Mouse (Mus musculus) testis, postnatal 14 days (tissue): ENCODE data around the gene Gstcd.

ENCODE experiments used
- DNase-seq: peaks from one replicate; pipeline ENCODE4 v3.0.0; 2021; ENCODE audit warnings: low spot score

Gstcd gene

GRCm38 (mm10) chr3:133091664-133092273 is at the start of gene Gstcd, which contains the start of gene Ints12:
Gene Gstcd (minus strand): TSS chr3:133092033.
Gene Ints12 (plus strand): TSS chr3:133091840.
- peak; percentile 94 for DNase-seq

DNA sequence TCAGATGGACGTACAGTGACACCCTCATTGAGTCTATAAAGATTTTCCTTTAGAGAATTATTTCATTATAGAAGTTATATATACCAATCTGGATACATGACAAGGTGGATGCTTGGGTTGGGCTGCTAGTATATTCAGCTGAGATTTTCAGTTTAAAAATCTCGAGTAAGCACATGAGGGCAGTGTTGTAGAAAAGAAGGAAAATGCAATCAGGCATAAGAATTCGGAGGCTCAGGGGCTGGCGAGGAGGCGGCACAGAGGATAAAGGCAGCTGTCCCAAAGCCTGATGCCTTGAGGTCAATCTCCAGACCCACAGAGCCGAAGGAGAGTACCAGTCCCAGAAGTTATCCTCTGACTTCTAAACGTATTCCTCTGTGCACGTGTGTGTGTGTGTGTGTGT is 40.8 kb upstream of the Gstcd start:
- DNase-seq = no peak

GRCm38 (mm10) chr3:133131372-133131771 is 39.5 kb upstream of the Gstcd start:
- DNase-seq = no peak

GRCm38 (mm10) chr3:133113281-133113680 is 21.4 kb upstream of the Gstcd start:
- no peak for DNase-seq

GRCm38 (mm10) chr3:133111741-133112140 is 19.9 kb upstream of the Gstcd start:
- no peak for DNase-seq

DNA sequence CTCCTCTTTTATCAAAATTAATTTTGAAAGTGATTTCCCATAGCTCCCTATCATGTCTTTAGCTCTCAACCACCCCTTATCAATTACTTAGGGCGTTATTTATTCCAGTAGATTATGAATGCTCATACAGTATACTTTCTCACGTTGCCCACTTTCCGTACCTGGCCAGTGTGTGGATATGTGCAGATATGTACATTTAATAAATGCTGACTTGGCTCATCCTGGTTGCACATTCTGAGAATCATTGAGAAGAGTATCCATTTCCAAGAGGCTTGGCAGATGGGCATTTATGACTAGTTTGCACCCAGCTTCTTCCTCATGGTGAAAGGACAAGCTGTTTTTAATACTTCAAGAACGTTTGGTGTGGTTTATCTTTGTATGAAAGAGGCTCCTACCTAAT is 18.0 kb upstream of the Gstcd start:
- DNase-seq = no peak

- no peak for DNase-seq
Observed at GRCm38 (mm10) chr3:133108731-133109130, 16.9 kb upstream of the Gstcd start.

- no peak for DNase-seq
Observed at GRCm38 (mm10) chr3:133104436-133104835, 12.6 kb upstream of the Gstcd start.

- DNase-seq = no peak
Observed at GRCm38 (mm10) chr3:133103768-133104167, 11.9 kb upstream of the Gstcd start.

GRCm38 (mm10) chr3:133098909-133099308 is 7.1 kb upstream of the Gstcd start:
- DNase-seq = no peak

DNA sequence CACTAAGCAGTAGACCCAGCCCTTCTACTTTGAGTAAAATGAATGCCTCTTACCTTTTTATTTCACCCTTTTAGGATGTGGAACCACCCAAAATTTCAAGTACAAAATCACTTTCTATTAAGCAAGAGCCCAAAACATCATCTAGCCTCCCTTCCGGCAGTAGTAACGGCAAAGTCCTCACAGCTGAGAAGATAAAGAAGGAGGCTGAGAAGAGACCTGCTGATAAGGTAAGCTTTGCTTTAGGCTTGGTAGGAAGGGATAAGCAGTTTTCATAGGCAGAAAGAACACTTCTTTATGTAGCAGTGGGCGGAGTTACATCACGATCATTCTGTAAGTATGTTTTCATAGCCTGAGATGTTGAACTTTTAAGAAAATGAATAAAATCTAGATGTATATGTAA is 6.5 kb upstream of the Gstcd start:
- no peak for DNase-seq

DNA sequence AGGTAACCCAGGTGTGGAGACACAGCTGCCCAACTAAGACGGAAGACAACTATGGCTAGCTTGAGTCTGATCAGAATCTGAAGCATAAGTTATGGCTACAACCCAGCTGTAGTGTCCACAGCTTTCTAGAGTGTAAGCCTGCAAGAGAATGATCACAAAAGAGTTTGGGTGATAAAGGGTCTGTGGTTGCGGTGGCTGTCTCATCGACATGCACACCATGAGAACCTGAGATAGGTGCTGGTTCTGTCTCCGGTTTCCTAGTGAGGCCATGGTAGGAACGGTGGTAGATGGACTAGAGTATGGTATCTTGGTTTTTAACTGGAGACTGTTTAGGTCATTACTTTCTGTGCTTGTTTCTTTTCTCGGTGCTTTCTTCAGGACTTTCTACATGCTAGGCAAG is 6.1 kb upstream of the Gstcd start:
- DNase-seq = no peak

DNA sequence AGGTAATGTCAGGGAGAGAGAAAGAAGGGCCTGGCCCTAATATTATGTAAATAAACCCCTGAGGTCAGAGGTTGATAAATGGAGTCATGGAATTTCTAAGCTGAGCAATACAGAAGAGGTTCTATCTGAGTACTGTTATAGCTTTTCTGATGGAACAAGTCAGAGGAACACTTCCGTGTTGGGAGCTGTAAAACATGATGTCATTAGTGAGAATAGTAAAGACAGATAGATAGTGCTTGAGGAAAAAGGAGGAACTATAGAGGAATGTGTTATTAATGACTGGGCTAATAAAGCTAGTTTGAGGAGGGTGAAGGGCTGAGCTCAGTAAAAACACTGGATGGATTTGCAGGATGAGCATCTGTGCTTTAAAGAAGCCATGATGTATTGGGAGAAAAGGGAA is 2.5 kb upstream of the Gstcd start:
- no peak for DNase-seq

- DNase-seq = no peak
Observed at GRCm38 (mm10) chr3:133092936-133093335, 1.1 kb upstream of the Gstcd start.

- DNase-seq = no peak
Observed at GRCm38 (mm10) chr3:133092274-133092853, 531 bp upstream of the Gstcd start.

- DNase-seq = no peak
Observed at GRCm38 (mm10) chr3:133091121-133091663, 641 bp downstream of the Gstcd start.

- DNase-seq = no peak
Observed at GRCm38 (mm10) chr3:133090247-133091120, 1.3 kb downstream of the Gstcd start.

DNA sequence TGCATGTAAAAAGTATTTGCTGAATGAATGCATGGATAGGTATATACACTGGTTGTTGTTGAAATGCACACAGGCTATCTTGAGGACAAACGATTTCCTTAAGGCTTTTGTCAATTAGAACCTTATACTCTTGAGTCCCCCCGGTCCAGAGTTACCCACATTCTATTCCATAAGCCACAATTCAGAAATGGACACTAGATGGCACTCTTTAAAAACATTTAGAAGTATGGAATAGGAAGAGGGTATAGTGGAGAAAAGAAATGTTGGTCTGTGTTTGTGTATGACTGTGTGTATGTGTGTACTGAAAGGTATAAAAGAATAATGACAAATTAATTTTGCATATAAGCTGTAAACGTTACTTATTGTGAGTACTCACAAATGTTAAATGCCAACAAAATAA is 6.0 kb downstream of the Gstcd start:
- no peak for DNase-seq

DNA sequence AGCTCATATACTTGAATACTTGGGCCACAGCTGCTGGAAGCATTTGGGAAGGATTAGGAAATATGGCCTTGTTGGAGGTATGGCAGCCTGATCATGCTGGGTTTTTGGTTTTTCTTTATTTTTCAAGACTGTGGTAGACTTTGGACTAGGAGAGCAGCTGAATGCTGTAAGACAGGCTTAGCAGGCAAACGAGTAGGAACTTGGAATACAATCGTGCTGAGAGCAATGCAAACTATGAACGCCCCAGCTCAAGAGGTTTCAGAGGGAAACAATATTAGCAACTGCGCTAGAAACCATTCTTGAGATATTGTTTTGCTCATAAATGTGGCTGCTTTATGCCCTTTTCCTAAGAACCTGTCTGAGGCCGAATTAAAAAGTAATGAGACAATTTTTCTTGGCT is 9.1 kb downstream of the Gstcd start:
- DNase-seq = no peak

DNA sequence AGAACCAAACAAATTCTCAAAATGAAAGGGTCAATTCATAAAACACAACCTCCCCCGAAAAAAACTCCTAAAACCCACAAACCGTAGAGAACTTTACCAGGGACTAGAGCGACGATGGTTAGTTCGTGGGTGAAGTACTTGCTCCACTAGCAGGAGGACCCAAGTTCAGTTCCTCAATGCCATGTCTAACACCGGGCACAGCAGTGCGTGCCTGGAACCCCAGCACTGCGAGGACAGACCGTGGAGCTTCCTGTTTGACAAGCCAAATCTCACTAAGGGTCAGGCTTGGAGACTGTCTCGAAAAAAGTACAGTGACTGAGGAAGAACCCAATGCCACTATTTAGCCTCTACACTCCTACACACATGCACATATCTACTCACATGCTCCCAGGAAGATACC is 16.3 kb downstream of the Gstcd start:
- no peak for DNase-seq

DNA sequence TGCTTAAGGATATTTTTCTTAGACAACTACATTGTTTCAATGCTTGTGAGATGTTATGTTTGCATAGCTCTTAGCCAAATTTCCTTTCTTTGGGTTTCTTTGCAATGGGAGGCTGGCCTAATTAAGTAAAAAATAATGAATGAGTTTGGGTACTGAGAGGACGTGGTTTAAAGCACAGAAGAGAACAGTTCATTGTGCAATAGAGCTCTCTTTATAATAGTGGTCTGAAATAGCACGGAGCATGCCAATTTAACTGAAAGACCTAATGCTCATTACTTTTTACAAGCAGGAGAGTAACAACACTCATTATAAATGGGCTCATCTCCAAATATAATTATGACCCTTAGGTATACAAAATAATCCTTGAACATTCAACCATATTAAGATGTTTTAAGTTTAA is 39.8 kb downstream of the Gstcd start:
- no peak for DNase-seq

DNA sequence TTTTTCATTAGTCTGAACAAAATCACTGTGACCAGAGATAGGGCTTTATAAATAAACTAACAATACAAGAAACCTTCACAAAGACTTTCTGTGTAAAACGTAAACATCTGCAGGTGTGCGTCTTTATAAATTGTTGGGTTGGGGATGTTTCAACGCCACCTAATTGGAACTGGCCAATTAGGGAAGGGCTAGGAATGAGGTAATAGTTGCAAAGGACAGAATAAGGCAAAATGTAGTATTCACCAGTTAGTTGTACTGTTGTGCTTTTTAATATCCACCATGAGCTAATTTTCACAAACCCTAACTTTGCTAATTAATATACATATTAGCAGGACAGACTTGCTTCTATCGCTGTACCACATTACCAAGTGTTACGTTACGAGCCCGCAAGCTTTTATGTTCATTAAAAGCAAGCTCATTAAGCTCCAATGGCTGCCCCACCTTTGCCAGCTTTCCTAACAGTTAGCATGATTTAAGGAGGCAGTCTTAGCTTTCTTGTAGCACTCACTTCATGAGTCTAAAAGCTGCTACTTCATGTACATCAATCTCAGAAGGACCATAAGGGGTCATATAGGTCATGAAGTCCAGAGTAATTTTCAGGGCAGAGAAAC is 58.6 kb downstream of the Gstcd start:
- no peak for DNase-seq
